Mouse (Mus musculus): Measurements from ENCODE around the gene Tnfsf4. TPM values are rescaled to one million over a fixed set of nuclear protein-coding genes. Genes with fewer than 3 reads are reported as not detected.

Gene Tnfsf4
- polyA plus RNA-seq, 1 experiment from 2014 or later: not detected

GRCm38 (mm10) chr1:161392906-161393305, 2.3 kb upstream of the Tnfsf4 start:
- Histone ChIP-seq H3K27ac (ENCODE audit: low read depth, low read length) (no peak overlapping the region), H3K9ac (ENCODE audit: low read length) (no peak overlapping the region), H3K4me2 (ENCODE audit: low read length) (no peak overlapping the region), H3K4me1 (ENCODE audit: control insufficient read depth, insufficient read depth, low read length) (no peaks in the 10 kb centered on the region), H3K36me3 (ENCODE audit: control insufficient read depth, insufficient read depth, low read length) (no peaks in the 10 kb centered on the region), H3K27me3 (replicated peaks; ENCODE audit: control insufficient read depth, insufficient read depth, low read length) (no peaks in the 10 kb centered on the region), H3K9me3 (replicated peaks; ENCODE audit: control insufficient read depth, low read length) (no peaks in the 10 kb centered on the region), H3K4me3 (ENCODE audit: low read depth, low read length) (no peak overlapping the region)
- WGBS: 92% methylated on average over 10 of the region's 10 CpGs
- DNase-seq (ENCODE audit: low spot score): no peak
- ATAC-seq: no peak

GRCm38 (mm10) chr1:161395610-161396009, 401 bp downstream of the Tnfsf4 start:
- WGBS: 67% methylated on average over 5 of the region's 5 CpGs
- H3K9me3 ChIP-seq (replicated peaks; ENCODE audit: control insufficient read depth, low read length): no peaks in the 10 kb centered on the region
- H3K27me3 ChIP-seq (replicated peaks; ENCODE audit: control insufficient read depth, insufficient read depth, low read length): no peaks in the 10 kb centered on the region
- H3K9ac ChIP-seq (ENCODE audit: low read length): no peak overlapping the region
- ATAC-seq (no peak), DNase-seq (ENCODE audit: low spot score) (no peak)
- no peaks in the 10 kb centered on the region for H3K4me1 ChIP-seq (ENCODE audit: control insufficient read depth, insufficient read depth, low read length)
- no peak overlapping the region for H3K27ac ChIP-seq (ENCODE audit: low read depth, low read length)
- no peak overlapping the region for H3K4me3 ChIP-seq (ENCODE audit: low read depth, low read length)
- H3K36me3 ChIP-seq (ENCODE audit: control insufficient read depth, insufficient read depth, low read length): no peaks in the 10 kb centered on the region
- H3K4me2 ChIP-seq (ENCODE audit: low read length): no peak overlapping the region

GRCm38 (mm10) chr1:161396351-161396750, 1.1 kb downstream of the Tnfsf4 start:
- Histone ChIP-seq H3K4me2 (ENCODE audit: low read length) (no peak overlapping the region), H3K9me3 (replicated peaks; ENCODE audit: control insufficient read depth, low read length) (no peaks in the 10 kb centered on the region), H3K27me3 (replicated peaks; ENCODE audit: control insufficient read depth, insufficient read depth, low read length) (no peaks in the 10 kb centered on the region), H3K27ac (ENCODE audit: low read depth, low read length) (no peak overlapping the region), H3K4me1 (ENCODE audit: control insufficient read depth, insufficient read depth, low read length) (no peaks in the 10 kb centered on the region), H3K36me3 (ENCODE audit: control insufficient read depth, insufficient read depth, low read length) (no peaks in the 10 kb centered on the region), H3K4me3 (ENCODE audit: low read depth, low read length) (no peak overlapping the region), H3K9ac (ENCODE audit: low read length) (no peak overlapping the region)
- DNase-seq (ENCODE audit: low spot score): no peak
- 93% methylated on average over 10 of the region's 10 CpGs for WGBS
- no peak for ATAC-seq

- H3K9ac ChIP-seq (ENCODE audit: low read length): no peak overlapping the region
- H3K4me1 ChIP-seq (ENCODE audit: control insufficient read depth, insufficient read depth, low read length): no peaks in the 10 kb centered on the region
- no peak overlapping the region for H3K4me3 ChIP-seq (ENCODE audit: low read depth, low read length)
- 20% methylated on average over 6 of the region's 6 CpGs for WGBS
- H3K36me3 ChIP-seq (ENCODE audit: control insufficient read depth, insufficient read depth, low read length): no peaks in the 10 kb centered on the region
- 0 out of 2 replicates have a peak, but pooled peaks cover 4% of the 10 kb centered on the region for H3K9me3 ChIP-seq (replicated peaks; ENCODE audit: control insufficient read depth, low read length)
- ATAC-seq: no peak
- no peaks in the 10 kb centered on the region for H3K27me3 ChIP-seq (replicated peaks; ENCODE audit: control insufficient read depth, insufficient read depth, low read length)
- no peak overlapping the region for H3K27ac ChIP-seq (ENCODE audit: low read depth, low read length)
- no peak overlapping the region for H3K4me2 ChIP-seq (ENCODE audit: low read length)
- DNase-seq (ENCODE audit: low spot score): peak; percentile 66
These were observed 4.9 kb downstream of the Tnfsf4 start for GRCm38 (mm10) chr1:161400126-161400525.

- peak; percentile 48 for DNase-seq (ENCODE audit: low spot score)
- Histone ChIP-seq H3K9me3 (replicated peaks; ENCODE audit: control insufficient read depth, low read length) (0 out of 2 replicates have a peak, but pooled peaks cover 4% of the 10 kb centered on the region), H3K4me1 (ENCODE audit: control insufficient read depth, insufficient read depth, low read length) (no peaks in the 10 kb centered on the region), H3K36me3 (ENCODE audit: control insufficient read depth, insufficient read depth, low read length) (no peaks in the 10 kb centered on the region), H3K27me3 (replicated peaks; ENCODE audit: control insufficient read depth, insufficient read depth, low read length) (no peaks in the 10 kb centered on the region), H3K4me2 (ENCODE audit: low read length) (no peak overlapping the region), H3K27ac (ENCODE audit: low read depth, low read length) (no peak overlapping the region), H3K9ac (ENCODE audit: low read length) (no peak overlapping the region), H3K4me3 (ENCODE audit: low read depth, low read length) (no peak overlapping the region)
- WGBS: 30% methylated on average over 2 of the region's 2 CpGs
- peak; percentile 15; the same call in 1 of the 2 replicates for ATAC-seq
These were observed 7.9 kb downstream of the Tnfsf4 start for GRCm38 (mm10) chr1:161403061-161403460.

GRCm38 (mm10) chr1:161406480-161406879, 11.3 kb downstream of the Tnfsf4 start:
- Histone ChIP-seq H3K4me3 (ENCODE audit: low read depth, low read length) (no peak overlapping the region), H3K9ac (ENCODE audit: low read length) (no peak overlapping the region), H3K36me3 (ENCODE audit: control insufficient read depth, insufficient read depth, low read length) (no peaks in the 10 kb centered on the region), H3K4me2 (ENCODE audit: low read length) (no peak overlapping the region), H3K27ac (ENCODE audit: low read depth, low read length) (no peak overlapping the region), H3K27me3 (replicated peaks; ENCODE audit: control insufficient read depth, insufficient read depth, low read length) (no peaks in the 10 kb centered on the region), H3K9me3 (replicated peaks; ENCODE audit: control insufficient read depth, low read length) (0 out of 2 replicates have a peak, but pooled peaks cover 4% of the 10 kb centered on the region), H3K4me1 (ENCODE audit: control insufficient read depth, insufficient read depth, low read length) (no peaks in the 10 kb centered on the region)
- ATAC-seq (no peak), DNase-seq (ENCODE audit: low spot score) (no peak)
- 85% methylated on average over 1 of the region's 1 CpGs for WGBS

GRCm38 (mm10) chr1:161419926-161420325, 24.7 kb downstream of the Tnfsf4 start:
- no peaks in the 10 kb centered on the region for H3K36me3 ChIP-seq (ENCODE audit: control insufficient read depth, insufficient read depth, low read length)
- no peak overlapping the region for H3K4me3 ChIP-seq (ENCODE audit: low read depth, low read length)
- H3K9ac ChIP-seq (ENCODE audit: low read length): no peak overlapping the region
- ATAC-seq: no peak
- no peak overlapping the region for H3K4me2 ChIP-seq (ENCODE audit: low read length)
- DNase-seq (ENCODE audit: low spot score): no peak
- no peaks in the 10 kb centered on the region for H3K4me1 ChIP-seq (ENCODE audit: control insufficient read depth, insufficient read depth, low read length)
- no peaks in the 10 kb centered on the region for H3K27me3 ChIP-seq (replicated peaks; ENCODE audit: control insufficient read depth, insufficient read depth, low read length)
- no peaks in the 10 kb centered on the region for H3K9me3 ChIP-seq (replicated peaks; ENCODE audit: control insufficient read depth, low read length)
- no peak overlapping the region for H3K27ac ChIP-seq (ENCODE audit: low read depth, low read length)

GRCm38 (mm10) chr1:161420646-161421045, 25.4 kb downstream of the Tnfsf4 start:
- no peak overlapping the region for H3K4me3 ChIP-seq (ENCODE audit: low read depth, low read length)
- no peaks in the 10 kb centered on the region for H3K9me3 ChIP-seq (replicated peaks; ENCODE audit: control insufficient read depth, low read length)
- no peaks in the 10 kb centered on the region for H3K27me3 ChIP-seq (replicated peaks; ENCODE audit: control insufficient read depth, insufficient read depth, low read length)
- H3K27ac ChIP-seq (ENCODE audit: low read depth, low read length): no peak overlapping the region
- 82% methylated on average over 9 of the region's 9 CpGs for WGBS
- no peak for DNase-seq (ENCODE audit: low spot score)
- H3K9ac ChIP-seq (ENCODE audit: low read length): no peak overlapping the region
- ATAC-seq: no peak
- H3K4me1 ChIP-seq (ENCODE audit: control insufficient read depth, insufficient read depth, low read length): no peaks in the 10 kb centered on the region
- no peaks in the 10 kb centered on the region for H3K36me3 ChIP-seq (ENCODE audit: control insufficient read depth, insufficient read depth, low read length)
- H3K4me2 ChIP-seq (ENCODE audit: low read length): no peak overlapping the region

GRCm38 (mm10) chr1:161426277-161427056, 31.3 kb downstream of the Tnfsf4 start:
- ATAC-seq (no peak), DNase-seq (ENCODE audit: low spot score) (no peak)
- no peaks in the 10 kb centered on the region for H3K27me3 ChIP-seq (replicated peaks; ENCODE audit: control insufficient read depth, insufficient read depth, low read length)
- WGBS: 76% methylated on average over 4 of the region's 4 CpGs
- H3K4me3 ChIP-seq (ENCODE audit: low read depth, low read length): no peak overlapping the region
- H3K4me1 ChIP-seq (ENCODE audit: control insufficient read depth, insufficient read depth, low read length): no peaks in the 10 kb centered on the region
- no peaks in the 10 kb centered on the region for H3K9me3 ChIP-seq (replicated peaks; ENCODE audit: control insufficient read depth, low read length)
- no peaks in the 10 kb centered on the region for H3K36me3 ChIP-seq (ENCODE audit: control insufficient read depth, insufficient read depth, low read length)
- H3K9ac ChIP-seq (ENCODE audit: low read length): no peak overlapping the region
- no peak overlapping the region for H3K4me2 ChIP-seq (ENCODE audit: low read length)
- no peak overlapping the region for H3K27ac ChIP-seq (ENCODE audit: low read depth, low read length)

Data from forebrain, embryonic 14.5 days (tissue).